Mouse (Mus musculus) left cerebral cortex, postnatal 4 days (tissue): ENCODE data around the gene H2-T24. TPM values are rescaled to one million over a fixed set of nuclear protein-coding genes. Genes with fewer than 3 reads are reported as not detected.
"Not testable (repeated sequence)": the region's sequence is repeated elsewhere in the genome, so short reads cannot be mapped to it uniquely, and the experiment has no call there.

Experiments
- DNase-seq: peaks from one replicate; pipeline ENCODE4 v3.0.0-alpha.2; 2022
- intact Hi-C: fragments of 180-260 bp; cut with DNase I; formaldehyde crosslinking; loops from one replicate; pipeline ENCODE4 v1.15.1; 2025
- total RNA-seq, 2 experiments: library from RNA; stranded (reverse); gene quantifications; 2 replicates each; pipeline ENCODE4 v1.2.3; 2021

Gene H2-T24
- total RNA-seq, 2 experiments from 2014 or later, result 0.26 to 0.28 TPM

- intact Hi-C loops, result no loop called here
These were observed 4.8 kb upstream of the H2-T24 start for GRCm38 (mm10) chr17:36025197-36025596.

DNA sequence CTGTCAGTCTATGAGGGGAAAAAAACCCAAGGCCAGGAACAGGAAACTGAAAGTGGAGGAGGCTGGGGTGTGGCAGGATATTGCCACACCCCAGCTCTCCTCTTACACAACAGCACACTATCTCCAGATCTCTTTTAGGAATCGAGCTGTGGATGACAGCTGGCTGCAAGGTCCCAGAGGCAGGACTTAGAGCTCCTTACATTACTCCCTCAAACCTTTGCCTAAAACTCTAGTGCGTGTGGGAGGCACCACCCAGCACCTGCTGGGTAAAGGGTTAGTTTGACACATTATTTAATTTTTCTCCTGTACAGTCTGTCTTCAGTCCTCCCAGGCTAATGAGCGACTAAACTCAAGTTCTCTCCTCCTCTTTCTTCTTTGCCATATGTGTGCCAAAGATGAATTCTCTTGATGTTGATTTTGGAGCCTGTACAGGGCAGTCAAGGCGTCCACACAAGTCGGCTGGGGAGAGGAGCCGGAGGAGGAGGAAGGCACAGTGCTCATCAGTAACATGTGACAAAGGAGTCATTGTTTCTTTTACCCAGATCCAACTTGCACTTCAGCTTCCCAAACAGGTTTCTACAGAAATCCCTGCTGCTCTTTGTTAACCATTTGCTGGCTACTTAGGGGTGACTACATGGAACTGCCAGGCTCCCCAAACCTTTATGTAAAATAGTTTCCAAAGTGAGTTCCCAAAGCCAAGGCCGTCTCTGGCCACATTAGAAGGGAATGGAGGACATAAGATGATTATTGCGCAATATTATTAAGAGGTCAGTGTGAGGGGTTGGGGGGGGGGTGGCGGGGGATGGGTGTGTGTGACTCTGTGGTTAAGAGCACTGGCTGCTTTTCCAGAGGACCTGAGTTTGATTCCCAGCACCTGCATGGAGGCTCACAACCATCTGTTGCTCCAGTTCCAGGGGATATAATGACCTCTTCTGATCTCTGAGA, 3.6 kb upstream of the H2-T24 start:
- DNase-seq, result no peak
- intact Hi-C loops, result no loop called here

More at GRCm38 (mm10) chr17:36025197-36025596, 4.8 kb upstream of the H2-T24 start:
- peak; percentile 15 for DNase-seq

- no peak for DNase-seq
- intact Hi-C loops, result no loop called here
These were observed 2.6 kb upstream of the H2-T24 start for GRCm38 (mm10) chr17:36022922-36023321.

DNA sequence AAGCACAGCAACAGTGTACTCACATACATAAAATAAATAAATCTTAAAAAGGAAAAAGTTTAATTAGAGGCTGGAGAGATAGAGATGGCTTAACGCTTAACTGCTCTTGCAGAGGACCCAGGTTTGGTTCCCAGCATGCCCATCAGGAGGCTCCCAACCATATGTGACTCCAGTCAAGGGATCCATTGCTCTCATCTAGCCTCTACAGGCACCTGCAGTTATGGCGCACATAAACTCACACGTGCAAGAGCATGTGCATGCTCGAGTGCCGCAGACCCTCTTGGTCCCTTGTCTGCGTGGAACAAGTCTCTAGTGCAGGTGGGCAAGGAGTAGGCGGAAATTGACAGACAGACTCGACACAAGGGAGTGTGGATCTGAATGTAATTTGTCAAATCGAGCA, 1.7 kb upstream of the H2-T24 start:
- intact Hi-C loops, result no loop called here
- no peak for DNase-seq

- intact Hi-C loops, result no loop called here
These were observed 949 bp upstream of the H2-T24 start for GRCm38 (mm10) chr17:36021309-36021708.

GRCm38 (mm10) chr17:36019519-36019918, 841 bp downstream of the H2-T24 start:
- intact Hi-C loops, result no loop called here
- DNase-seq, result no peak

More at GRCm38 (mm10) chr17:36021309-36021708, 949 bp upstream of the H2-T24 start:
- DNase-seq, result no peak

- intact Hi-C loops, result no loop called here
- no peak for DNase-seq
These were observed 1.4 kb downstream of the H2-T24 start for GRCm38 (mm10) chr17:36018979-36019378.

- no peak for DNase-seq
- intact Hi-C loops, result no loop called here
These were observed 3.3 kb downstream of the H2-T24 start for GRCm38 (mm10) chr17:36017046-36017445.

DNA sequence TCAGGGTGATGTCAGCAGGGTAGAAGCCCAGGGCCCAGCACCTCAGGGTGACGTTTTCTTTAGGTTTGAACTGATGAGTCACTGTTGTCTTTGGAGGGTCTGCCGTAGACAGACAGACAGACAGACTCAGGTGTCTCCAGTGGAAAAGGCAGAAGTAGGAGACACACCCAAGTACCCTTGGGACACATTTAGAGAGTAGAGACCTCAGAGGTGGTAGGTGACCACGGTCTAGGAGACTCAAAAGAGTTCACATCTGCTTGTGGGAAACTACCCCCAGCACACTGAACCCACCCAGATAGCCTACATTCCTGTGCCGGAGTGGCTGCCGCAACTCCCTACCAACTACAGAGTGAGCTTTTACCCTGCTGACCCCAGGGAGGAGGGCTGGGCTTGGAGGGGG, 5.4 kb downstream of the H2-T24 start:
- no peak for DNase-seq
- intact Hi-C loops, result no loop called here

GRCm38 (mm10) chr17:36004409-36004808, 16.0 kb downstream of the H2-T24 start:
- DNase-seq, intact Hi-C loops: not testable (repeated sequence)

DNA sequence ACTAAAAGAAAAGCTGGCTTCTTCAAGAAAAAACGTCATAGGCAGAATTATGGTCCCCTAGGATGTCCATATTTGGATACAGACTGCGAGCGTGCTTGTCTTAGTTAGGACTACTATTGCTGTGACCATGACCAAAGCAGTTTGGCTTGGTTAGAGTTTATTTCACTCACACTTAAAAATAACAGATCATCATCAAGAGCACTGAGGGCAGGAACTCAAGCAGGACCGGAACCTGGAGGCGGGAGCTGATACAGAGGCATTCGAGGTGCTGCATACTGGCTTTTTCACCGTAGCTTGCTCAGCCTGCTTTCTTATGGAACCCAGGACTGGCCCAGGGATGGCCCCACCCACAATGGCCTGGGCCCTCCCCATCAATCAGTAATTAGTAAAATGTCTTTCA, 17.0 kb downstream of the H2-T24 start:
- DNase-seq, result no peak
- intact Hi-C loops, result no loop called here

GRCm38 (mm10) chr17:36001966-36002365, 18.4 kb downstream of the H2-T24 start:
- intact Hi-C loops, result no loop called here
- DNase-seq, result no peak

GRCm38 (mm10) chr17:36001121-36001897, 19.1 kb downstream of the H2-T24 start:
- intact Hi-C loops, result no loop called here
- DNase-seq, result no peak

- no peak for DNase-seq
- intact Hi-C loops, result no loop called here
These were observed 20.0 kb downstream of the H2-T24 start for GRCm38 (mm10) chr17:36000349-36000748.

DNA sequence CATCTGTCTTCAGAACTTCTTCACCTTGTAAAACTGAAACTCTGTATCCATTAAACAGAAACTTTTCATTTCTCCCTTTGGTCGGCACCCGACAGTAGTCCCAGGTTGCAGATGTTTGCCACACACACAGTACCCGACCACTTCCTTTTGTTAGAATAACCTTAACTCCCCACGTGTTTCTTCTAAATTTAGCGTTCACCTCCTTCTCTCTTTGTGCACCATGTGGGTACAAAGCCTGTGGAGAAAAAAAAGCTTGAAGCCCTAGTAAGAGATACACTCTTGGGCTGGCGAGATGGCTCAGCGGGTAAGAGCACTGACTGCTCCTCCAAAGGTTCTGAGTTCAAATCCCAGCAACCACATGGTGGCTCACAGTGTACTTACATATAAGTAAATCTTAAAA, 21.0 kb downstream of the H2-T24 start:
- no peak for DNase-seq
- intact Hi-C loops, result loop anchor here (10.0 kb wide), 1 partner anchor 115 kb away; no protein-coding TSS in a partner anchor

GRCm38 (mm10) chr17:35998545-35999305, 21.6 kb downstream of the H2-T24 start:
- intact Hi-C loops, result loop anchor here (10.0 kb wide), 1 partner anchor 116 kb away; no protein-coding TSS in a partner anchor
- no peak for DNase-seq

DNA sequence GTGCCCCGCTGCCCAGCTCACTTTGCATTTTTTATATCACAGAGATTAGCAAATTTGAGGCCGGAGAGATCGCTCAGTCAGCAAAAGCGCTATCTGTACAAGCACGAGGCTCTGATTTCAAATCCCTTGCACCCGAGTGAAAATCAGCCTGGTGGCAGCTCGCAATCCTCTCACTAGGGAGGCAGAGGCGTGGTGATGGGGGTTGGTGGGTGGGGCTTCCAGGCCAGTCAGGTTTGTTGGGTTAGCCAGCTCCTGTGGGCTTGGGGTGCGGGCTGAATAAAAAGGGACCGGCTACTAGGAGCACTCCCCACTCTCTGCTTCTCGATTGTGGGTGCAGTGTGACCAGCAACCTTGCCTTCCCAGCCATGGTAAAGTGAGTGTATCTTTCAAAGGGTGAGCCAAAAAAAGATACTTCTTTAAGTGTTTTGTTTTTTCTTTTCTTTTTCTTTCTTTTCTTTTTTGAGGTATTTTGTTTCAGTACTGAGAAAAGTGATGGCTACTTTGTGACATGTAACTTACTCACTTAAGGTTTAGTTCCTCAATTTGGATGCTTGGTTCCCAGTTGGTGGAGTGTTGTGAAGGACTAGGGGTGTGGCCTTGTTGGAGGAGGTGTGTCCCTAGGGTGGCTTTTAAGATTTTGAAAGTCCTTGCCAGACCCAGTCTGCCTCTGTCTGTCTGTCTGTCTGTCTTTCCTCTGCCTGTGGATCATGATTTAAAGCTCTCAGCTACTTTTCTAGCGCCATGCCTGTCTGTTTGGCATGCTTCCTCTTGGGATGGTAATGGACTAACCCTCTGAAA, 22.4 kb downstream of the H2-T24 start:
- DNase-seq, result no peak
- intact Hi-C loops, result loop anchor here (2.0 to 10.0 kb wide), 2 partner anchors 37 to 117 kb away; no protein-coding TSS in a partner anchor

- peak; percentile 95 for DNase-seq
- intact Hi-C loops, result loop anchor here (2.0 to 10.0 kb wide), 2 partner anchors 38 to 118 kb away; no protein-coding TSS in a partner anchor
These were observed 23.4 kb downstream of the H2-T24 start for GRCm38 (mm10) chr17:35996949-35997348.

DNA sequence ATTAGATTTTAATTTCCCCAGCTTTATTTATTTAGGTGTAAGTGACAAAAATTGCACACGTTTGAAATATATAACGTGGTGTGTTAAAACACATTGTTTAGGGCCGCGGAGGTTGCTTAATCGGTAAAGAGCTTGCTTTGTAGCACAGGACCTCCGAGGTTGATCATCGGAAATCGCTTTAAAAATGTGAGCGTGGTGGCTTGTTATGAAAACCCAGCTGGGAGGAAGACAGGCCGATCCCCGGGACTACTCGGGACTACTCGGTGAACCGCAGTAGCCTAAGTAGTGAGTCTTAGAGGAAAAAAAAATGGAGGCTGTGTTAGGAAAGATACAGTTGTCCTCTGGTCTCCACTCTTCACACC, 25.5 kb downstream of the H2-T24 start:
- no peak for DNase-seq
- intact Hi-C loops, result loop anchor here (10.0 kb wide), 1 partner anchor 120 kb away; no protein-coding TSS in a partner anchor
